In genomic region chr6:147052440-147052839, GRCm38 (mm10) we compare ENCODE assay signal across 22 mouse cellular contexts. TPM values are rescaled to one million over a fixed set of nuclear protein-coding genes. Genes with fewer than 3 reads are reported as not detected.
"Had no signal": no experiment of that assay in that cellular context is flagged by ENCODE, and none has a peak within 500 bp of the region (broad histone marks: within the 10 kb centered on the region; RNA-seq: fewer than 3 reads in every experiment).

No protein-coding gene starts in this region.

- H3K4me1 ChIP-seq: liver, embryonic 13.5 days; neural tube, embryonic 12.5 days; neural tube, embryonic 15.5 days; stomach, embryonic 15.5 days had no signal

- H3K9ac ChIP-seq: liver, embryonic 13.5 days; lung, embryonic 14.5 days; neural tube, embryonic 12.5 days; neural tube, embryonic 15.5 days; stomach, embryonic 15.5 days had no signal

- H3K9me3 ChIP-seq: liver, embryonic 13.5 days; neural tube, embryonic 12.5 days; neural tube, embryonic 15.5 days; stomach, embryonic 15.5 days had no signal

- H3K27ac ChIP-seq: kidney, postnatal 0 days; layer of hippocampus, adult 2 months; left cerebral cortex, adult 2 months; liver, embryonic 13.5 days; macrophage; neural tube, embryonic 12.5 days; neural tube, embryonic 15.5 days; stomach, embryonic 15.5 days had no signal

- H3K27me3 ChIP-seq: liver, embryonic 13.5 days; neural tube, embryonic 12.5 days; neural tube, embryonic 15.5 days; stomach, embryonic 15.5 days had no signal

- H3K4me3 ChIP-seq: layer of hippocampus, adult 2 months; left cerebral cortex, adult 2 months; liver, embryonic 13.5 days; neural tube, embryonic 12.5 days; neural tube, embryonic 15.5 days; stomach, embryonic 15.5 days had no signal

- ATAC-seq: lung, postnatal 0 days had no signal

- DNase-seq: kidney, adult 2 months; kidney, postnatal 25 days; layer of hippocampus, adult 9-11 months; layer of hippocampus, postnatal 36 days; liver, embryonic 13.5 days; lung, embryonic 14.5 days; midbrain, embryonic 14.5 days; retina, postnatal 1 day; right cerebral cortex, postnatal 25 days; spleen, adult 18-20 months; thymus, postnatal 25 days had no signal

- H3K4me2 ChIP-seq: liver, embryonic 13.5 days; lung, embryonic 14.5 days; midbrain, embryonic 11.5 days; neural tube, embryonic 12.5 days; neural tube, embryonic 15.5 days; stomach, embryonic 15.5 days had no signal

RNA-seq across cellular contexts. Expression of gene Mansc4, which starts 34.4 kb away (rescaled TPM):
- total RNA-seq: left cerebral cortex, adult 2 months; megakaryocyte-erythroid progenitor cell, adult 5-6 weeks had no signal
- polyA plus RNA-seq: liver, embryonic 13.5 days; liver, embryonic 16.5 days; macrophage had no signal
